Comparison of ENCODE assay signal across 9 mouse cellular contexts in the genomic region with DNA sequence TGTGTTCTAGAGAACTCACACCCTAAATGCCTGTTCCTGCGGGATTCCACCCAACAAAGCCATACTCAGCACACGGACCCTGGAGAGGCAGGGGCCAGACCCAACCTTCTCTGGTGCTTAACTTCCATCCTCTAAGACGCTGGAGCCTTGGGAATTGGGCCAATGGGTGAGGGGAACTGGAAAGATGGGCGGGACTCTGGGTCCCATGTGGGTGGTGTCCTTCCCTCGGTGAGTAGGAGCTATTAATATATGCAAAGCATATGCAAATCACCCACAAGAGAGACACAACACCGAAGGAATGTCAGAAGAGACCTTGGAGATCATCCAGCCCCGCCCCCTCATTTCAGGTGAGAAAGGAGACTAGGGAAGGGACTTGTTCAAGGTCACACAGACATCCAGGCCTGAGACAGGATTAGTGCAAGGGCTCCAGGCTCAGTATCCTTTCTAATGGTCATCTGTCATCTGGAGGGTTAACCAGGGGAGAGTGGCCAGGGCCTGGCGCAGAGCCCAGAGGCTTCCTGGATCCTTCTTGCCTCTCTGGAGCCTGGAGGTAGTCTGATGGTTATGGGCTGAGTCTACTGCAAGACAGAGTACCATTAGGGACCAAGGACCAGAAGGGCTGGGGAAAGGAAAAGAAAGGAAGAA. TPM values are rescaled to one million over a fixed set of nuclear protein-coding genes. Genes with fewer than 3 reads are reported as not detected.
A peak's percentile ranks its signal among the peaks of the same experiment; 100 is the strongest.
DNase-seq lines count a peak whose midpoint lies in the region; ATAC-seq and TF ChIP-seq lines count a peak whose summit lies in the region.
"Had no signal": no experiment of that assay in that cellular context is flagged by ENCODE, and none has a peak within 500 bp of the region (broad histone marks: within the 10 kb centered on the region; RNA-seq: fewer than 3 reads in every experiment).

No protein-coding gene starts in this region.

- peaks cover 60% of the 10 kb centered on the region for H3K4me1 ChIP-seq in kidney, embryonic 15.5 days
- peaks cover 86% of the 10 kb centered on the region for H3K4me1 ChIP-seq in hindbrain, embryonic 15.5 days (replicated peaks)
- no peaks in the 10 kb centered on the region for H3K4me1 ChIP-seq in lung, postnatal 0 days (ENCODE audit: insufficient read depth, low read depth, low read length)

- no peak overlapping the region for H3K9ac ChIP-seq in kidney, embryonic 15.5 days
- H3K9ac ChIP-seq in hindbrain, embryonic 15.5 days: no peak overlapping the region
- H3K9ac ChIP-seq in lung, postnatal 0 days (replicated peaks; ENCODE audit: low read depth): no peak overlapping the region
- H3K9ac ChIP-seq: liver, embryonic 15.5 days had no signal

- no peak for ATAC-seq in kidney, embryonic 15.5 days (replicated peaks; ENCODE audit: low FRiP score)
- no peak for ATAC-seq in hindbrain, embryonic 15.5 days (ENCODE audit: low FRiP score, low read depth)
- no peak for ATAC-seq in lung, postnatal 0 days

- TF ChIP-seq EP300 in lung, postnatal 0 days (IDR thresholded peaks at IDR 0.05): no peak

- H3K27me3 ChIP-seq in kidney, embryonic 15.5 days: peaks cover 97% of the 10 kb centered on the region
- no peaks in the 10 kb centered on the region for H3K27me3 ChIP-seq in hindbrain, embryonic 15.5 days
- H3K27me3 ChIP-seq in lung, postnatal 0 days (replicated peaks; ENCODE audit: insufficient read depth, low read length): peaks cover 14% of the 10 kb centered on the region

- no peaks in the 10 kb centered on the region for H3K9me3 ChIP-seq in kidney, embryonic 15.5 days (replicated peaks)
- H3K9me3 ChIP-seq in hindbrain, embryonic 15.5 days: no peaks in the 10 kb centered on the region
- H3K9me3 ChIP-seq in lung, postnatal 0 days (ENCODE audit: low read length): no peaks in the 10 kb centered on the region
- H3K9me3 ChIP-seq: liver, embryonic 15.5 days had no signal

- no peak for TF ChIP-seq CTCF in lung, postnatal 0 days (IDR thresholded peaks at IDR 0.05)

- H3K4me2 ChIP-seq in kidney, embryonic 15.5 days: no peak overlapping the region
- H3K4me2 ChIP-seq in hindbrain, embryonic 15.5 days: peak overlapping the region; percentile 90
- no peak overlapping the region for H3K4me2 ChIP-seq in lung, postnatal 0 days (replicated peaks; ENCODE audit: low read depth, low read length)
- H3K4me2 ChIP-seq: liver, embryonic 15.5 days had no signal

- DNase-seq in kidney, adult 18-20 months: peak; percentile 58
- DNase-seq in ES-CJ7 (ENCODE audit: low read depth, low spot score): peak; percentile 96
- DNase-seq in cerebellum, adult 18-20 months: peak; percentile 90 to 91
- DNase-seq in spleen, postnatal 36 days (ENCODE audit: low spot score in 2 of 2): no peak
- no peak for DNase-seq in ovary, postnatal 14 days (ENCODE audit: low spot score)
- DNase-seq in lung, postnatal 0 days (ENCODE audit: low spot score): no peak

- no peak overlapping the region for H3K27ac ChIP-seq in kidney, embryonic 15.5 days
- H3K27ac ChIP-seq in hindbrain, embryonic 15.5 days (replicated peaks): peak overlapping the region; percentile 95
- H3K27ac ChIP-seq in lung, postnatal 0 days (ENCODE audit: low read length): no peak overlapping the region
- H3K27ac ChIP-seq: liver, embryonic 15.5 days had no signal

- 26% methylated on average over 8 of the region's 8 CpGs for WGBS in kidney, embryonic 15.5 days
- WGBS in hindbrain, embryonic 15.5 days: 16% methylated on average over 8 of the region's 8 CpGs
- WGBS in lung, postnatal 0 days: 19% methylated on average over 8 of the region's 8 CpGs

- H3K4me3 ChIP-seq in kidney, embryonic 15.5 days (replicated peaks): no peak overlapping the region
- peak overlapping the region; percentile 82; the same call in 1 of the 2 replicates for H3K4me3 ChIP-seq in hindbrain, embryonic 15.5 days
- H3K4me3 ChIP-seq in lung, postnatal 0 days (ENCODE audit: low read depth, low read length): no peak overlapping the region
- H3K4me3 ChIP-seq: liver, embryonic 15.5 days had no signal

- H3K36me3 ChIP-seq in kidney, embryonic 15.5 days: no peaks in the 10 kb centered on the region
- no peaks in the 10 kb centered on the region for H3K36me3 ChIP-seq in hindbrain, embryonic 15.5 days
- no peaks in the 10 kb centered on the region for H3K36me3 ChIP-seq in lung, postnatal 0 days (ENCODE audit: insufficient read depth, low read length)
- H3K36me3 ChIP-seq: liver, embryonic 15.5 days had no signal

RNA-seq across cellular contexts. Expression of gene Srcin1, which starts 5.4 kb away (rescaled TPM):
- 0.83 and 0.85 TPM in 2 replicates for polyA plus RNA-seq in kidney, embryonic 15.5 days (2015; fragmentation: Nextera tagmentation; extraction: Ambion mirVana)
- polyA plus RNA-seq in hindbrain, embryonic 15.5 days (2015; fragmentation: Nextera tagmentation; extraction: Ambion mirVana): 11.9 TPM in 2 replicates
- 0.36 and 0.45 TPM in 2 replicates for polyA plus RNA-seq in lung, postnatal 0 days (2015; fragmentation: Nextera tagmentation; extraction: Ambion mirVana)
- polyA plus RNA-seq: liver, embryonic 15.5 days had no signal

RNA-seq across cellular contexts. Expression of gene Epop, which starts 58.9 kb away (rescaled TPM):
- 4.3 and 5.1 TPM in 2 replicates for polyA plus RNA-seq in kidney, embryonic 15.5 days (2015; fragmentation: Nextera tagmentation; extraction: Ambion mirVana)
- 2.6 and 3.0 TPM in 2 replicates for polyA plus RNA-seq in hindbrain, embryonic 15.5 days (2015; fragmentation: Nextera tagmentation; extraction: Ambion mirVana)
- polyA plus RNA-seq in lung, postnatal 0 days (2015; fragmentation: Nextera tagmentation; extraction: Ambion mirVana): 3.5 and 4.1 TPM in 2 replicates

Comparison
In these comparisons a context has a peak if more than half of its experiments do, and no peak if none do; other contexts are left out.
1. DNase-seq: peak in kidney, adult 18-20 months (single experiment), ES-CJ7 (single experiment) and cerebellum, adult 18-20 months (2 of 2); none in spleen, postnatal 36 days (0 of 2), ovary, postnatal 14 days (single experiment) and lung, postnatal 0 days (single experiment).